Mouse (Mus musculus) Muller cell, postnatal 12 days (primary cell): ENCODE measurements around the gene Olfr323.

Source experiments
- DNase-seq: peaks from one replicate; pipeline ENCODE4 v3.0.0-alpha.2; 2015; ENCODE audit errors: inconsistent ontology term

The Olfr323 gene

GRCm38 (mm10) chr11:58630401-58630800 lies at the start of gene Olfr323:
Olfr323 (minus strand) TSS chr11:58630501.
- DNase-seq, result no peak

GRCm38 (mm10) chr11:58671825-58672224 lies 41.5 kb upstream of the Olfr323 start:
- no peak for DNase-seq

- no peak for DNase-seq
Observed at GRCm38 (mm10) chr11:58669252-58669651, 39.0 kb upstream of the Olfr323 start.

GRCm38 (mm10) chr11:58658596-58658995 lies 28.3 kb upstream of the Olfr323 start, which contains the start of gene Olfr322:
Olfr322 (plus strand) TSS chr11:58658782.
- no peak for DNase-seq

- DNase-seq, result no peak
Observed at GRCm38 (mm10) chr11:58655151-58655550, 24.9 kb upstream of the Olfr323 start.

DNA sequence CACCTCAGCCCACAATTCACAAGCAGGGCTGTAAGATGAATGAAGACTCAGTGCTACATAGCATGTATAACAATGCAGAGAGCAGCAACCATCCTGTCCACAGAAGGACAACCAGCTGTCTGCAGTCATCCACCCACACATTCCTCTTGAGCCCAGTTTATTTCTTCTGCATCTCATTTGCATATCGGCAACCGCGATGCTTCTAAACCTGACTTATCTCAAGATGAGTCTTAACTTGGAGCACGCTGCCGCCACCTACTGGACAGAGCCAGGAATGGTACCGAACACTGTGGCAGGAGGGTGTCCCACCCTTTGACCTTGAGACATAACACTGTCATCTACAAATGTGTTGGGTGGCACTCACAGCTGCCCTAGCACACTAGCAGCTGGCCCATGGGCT lies 13.0 kb upstream of the Olfr323 start:
- peak; percentile 17 for DNase-seq

- no peak for DNase-seq
Observed at GRCm38 (mm10) chr11:58641638-58642358, 11.5 kb upstream of the Olfr323 start.

- DNase-seq, result no peak
Observed at GRCm38 (mm10) chr11:58641057-58641456, 10.8 kb upstream of the Olfr323 start.

GRCm38 (mm10) chr11:58640272-58640867 lies 10.1 kb upstream of the Olfr323 start, which contains the start of gene Trim58:
Trim58 (plus strand) TSS chr11:58640465.
- peak; percentile 38 for DNase-seq

- peak; percentile 76 for DNase-seq
Observed at GRCm38 (mm10) chr11:58638176-58638701, 7.9 kb upstream of the Olfr323 start.

DNA sequence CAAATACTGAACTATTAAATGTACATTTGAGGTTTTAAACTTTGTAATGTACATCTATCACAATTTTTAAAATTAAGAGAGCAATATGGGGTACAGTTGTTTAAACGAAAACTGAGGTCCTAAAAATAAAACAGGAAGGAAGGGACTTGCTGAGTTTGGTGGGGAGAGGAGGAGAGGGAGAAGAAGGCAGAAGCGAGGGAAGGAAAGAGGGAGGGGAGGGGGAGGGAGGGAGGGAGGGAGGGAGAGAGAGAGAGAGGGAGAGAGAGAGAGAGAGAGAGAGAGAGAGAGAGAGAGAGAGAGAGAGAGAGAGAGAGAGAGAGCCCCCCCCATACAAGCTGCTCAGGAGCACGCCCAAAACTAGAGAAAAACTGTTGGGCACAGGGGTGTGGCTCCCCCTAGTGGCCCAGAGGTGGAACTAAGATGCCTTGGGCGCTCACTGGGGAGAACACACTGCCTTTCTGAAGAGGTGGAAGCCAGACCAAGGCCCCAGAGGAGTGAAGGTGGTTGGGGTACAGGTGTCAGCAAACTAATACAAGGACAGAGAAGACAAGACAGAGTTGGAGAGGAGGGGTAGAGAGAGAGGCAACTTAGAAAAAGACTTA lies 6.2 kb upstream of the Olfr323 start:
- peak; percentile 53 for DNase-seq

DNA sequence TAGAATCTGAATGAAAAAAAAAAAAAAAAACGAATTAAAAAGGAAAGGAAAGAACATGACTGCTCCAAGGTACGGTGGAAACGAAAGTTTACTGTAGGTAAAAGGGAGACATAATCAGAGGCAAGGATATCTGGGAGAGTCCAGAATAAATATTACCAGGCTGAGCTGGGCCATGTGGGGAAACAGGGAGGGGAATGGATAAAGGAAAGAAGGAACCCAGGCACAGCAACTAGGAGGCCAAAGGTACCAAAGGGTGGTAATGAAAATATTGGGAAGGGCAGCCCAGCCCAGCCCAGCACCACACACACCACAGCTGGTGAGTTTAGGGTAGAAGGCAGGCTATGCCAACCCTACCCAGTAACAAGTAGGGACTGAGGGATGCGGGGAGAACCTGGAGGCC lies 4.6 kb upstream of the Olfr323 start:
- no peak for DNase-seq

DNA sequence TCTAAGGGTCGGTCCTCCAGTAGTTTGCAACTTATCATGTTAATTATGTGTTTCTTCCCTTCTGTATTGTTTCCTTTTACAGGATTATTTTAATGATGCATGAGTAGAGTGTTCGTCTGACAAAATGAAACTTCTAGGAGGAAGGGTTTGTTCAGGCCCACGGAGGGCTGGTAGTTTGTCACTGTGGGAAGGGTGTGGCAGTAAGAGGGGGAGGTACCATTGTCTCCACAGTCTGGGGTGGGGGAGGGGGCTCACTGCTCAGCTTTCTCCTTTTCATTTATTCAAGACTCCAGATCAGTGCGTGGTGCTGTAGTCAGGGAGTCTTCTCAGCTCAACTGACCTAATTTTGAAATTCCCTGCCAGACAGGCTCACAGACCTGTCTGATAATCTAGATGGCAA lies 4.2 kb downstream of the Olfr323 start:
- DNase-seq, result no peak

GRCm38 (mm10) chr11:58618793-58619192 lies 11.5 kb downstream of the Olfr323 start:
- DNase-seq, result no peak

DNA sequence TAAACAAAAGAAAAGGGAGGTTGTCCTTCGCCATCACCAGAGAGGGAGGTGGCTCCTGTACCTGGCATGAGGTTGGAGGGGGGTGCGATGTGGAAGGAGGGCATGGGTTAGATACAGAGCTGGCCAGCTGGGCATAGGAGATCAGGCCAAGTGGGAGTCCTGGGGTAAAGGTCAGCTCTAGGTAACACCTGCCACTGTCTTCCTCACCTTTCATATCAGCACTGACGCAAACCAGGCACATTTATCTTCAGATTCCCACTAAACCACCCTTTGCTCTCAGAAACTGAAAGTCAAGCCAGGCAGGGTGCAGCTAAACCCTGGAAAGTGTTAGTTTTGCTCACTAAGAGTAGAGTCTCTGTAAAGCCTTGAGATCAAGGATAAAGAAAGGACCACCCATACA lies 11.9 kb downstream of the Olfr323 start:
- DNase-seq, result no peak

DNA sequence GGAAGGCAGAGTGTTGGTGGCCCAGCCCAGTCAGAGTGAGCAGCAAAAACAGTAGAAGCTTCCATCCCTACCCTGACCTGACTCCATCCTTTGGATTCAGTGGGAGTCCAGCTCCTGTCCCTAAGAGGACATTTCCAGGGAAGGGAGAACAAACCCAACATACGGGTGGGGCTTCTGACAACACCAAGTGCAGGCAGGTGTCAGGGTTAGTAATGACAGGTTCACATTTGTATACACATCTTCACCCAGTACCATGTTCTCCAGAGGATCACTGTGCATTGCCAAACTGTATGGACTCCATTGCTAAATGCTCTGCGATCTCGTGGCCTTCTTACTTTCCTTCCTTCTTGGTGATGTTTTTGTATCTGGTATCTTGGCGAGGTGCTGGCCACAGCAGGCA lies 14.3 kb downstream of the Olfr323 start, which contains the start of gene 2210407C18Rik:
2210407C18Rik (minus strand) TSS at position 101 of the 400 bp plus-strand sequence.
- no peak for DNase-seq

GRCm38 (mm10) chr11:58614526-58614925 lies 15.8 kb downstream of the Olfr323 start:
- peak; percentile 51 for DNase-seq

DNA sequence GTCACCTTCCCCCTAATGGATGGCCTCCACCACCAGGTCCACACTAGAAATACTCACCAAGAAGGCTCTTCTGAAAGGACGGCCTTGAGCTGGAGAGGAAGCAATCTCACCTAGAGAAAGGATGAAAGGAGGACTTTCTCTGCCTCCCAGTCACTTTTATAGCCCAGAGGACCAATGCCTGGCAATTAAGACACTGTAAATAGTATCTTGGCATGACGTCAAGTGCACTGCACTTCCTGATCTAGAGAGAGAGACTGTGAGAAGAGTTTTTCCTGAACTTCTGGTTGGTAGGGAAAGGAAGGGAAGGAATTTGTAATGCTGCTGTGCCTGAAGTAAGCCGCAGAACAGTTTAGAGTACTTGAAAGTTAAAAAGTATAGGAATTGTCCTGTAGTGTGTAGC lies 16.9 kb downstream of the Olfr323 start:
- DNase-seq, result no peak

DNA sequence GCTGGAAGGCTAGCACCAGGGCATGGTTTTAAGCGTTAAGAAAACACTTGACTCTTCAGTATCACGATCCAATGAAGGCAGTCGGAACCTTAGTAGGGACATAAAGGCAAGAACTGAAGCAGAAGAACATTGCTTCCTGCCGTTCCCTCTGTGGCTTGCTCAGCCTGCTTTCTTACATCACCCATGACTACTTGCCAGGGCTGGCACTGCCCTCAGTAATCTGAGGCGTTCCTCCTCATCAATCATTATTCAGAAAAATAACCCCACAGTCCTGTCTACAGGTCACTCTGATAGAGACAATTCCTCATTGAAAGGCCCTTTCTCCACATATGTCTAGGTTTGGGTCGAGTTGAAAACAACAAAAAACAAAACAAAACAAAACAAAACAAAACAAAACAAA lies 23.3 kb downstream of the Olfr323 start:
- no peak for DNase-seq

DNA sequence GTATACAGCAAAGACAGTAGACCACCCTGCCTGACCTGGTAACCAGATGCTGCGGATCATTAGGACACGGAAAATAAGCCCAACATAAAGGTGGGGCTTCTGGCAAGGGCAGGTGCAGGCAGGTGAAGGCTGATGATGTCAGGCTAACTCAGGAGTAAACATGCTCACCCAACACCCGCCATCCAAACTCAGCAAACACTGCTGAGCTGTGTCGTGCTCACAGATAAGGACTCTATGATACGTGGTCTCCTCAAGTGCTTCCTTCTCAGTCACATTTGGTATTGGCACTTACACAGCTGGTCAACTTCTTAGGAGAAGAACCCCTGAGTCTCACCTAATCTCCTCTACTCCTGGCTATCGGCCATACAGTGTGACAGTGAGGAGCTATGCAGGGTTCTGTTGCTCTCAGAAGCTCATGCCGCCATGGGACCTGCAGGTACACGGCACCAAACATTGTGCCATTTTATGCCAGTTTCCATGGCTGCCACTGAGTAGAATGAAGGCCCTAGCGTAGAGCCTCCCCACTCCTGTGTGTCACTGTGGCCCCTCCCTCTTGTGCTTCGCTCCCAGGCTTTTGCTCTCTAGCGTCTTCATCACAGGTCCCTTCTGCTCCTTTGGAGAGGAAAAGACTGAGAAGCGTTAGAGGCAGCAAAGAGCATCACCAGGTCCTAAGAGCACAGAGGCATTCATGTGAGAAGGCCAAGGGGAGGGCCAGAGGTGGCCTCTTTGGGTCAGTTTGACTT lies 24.0 kb downstream of the Olfr323 start:
- DNase-seq, result no peak

GRCm38 (mm10) chr11:58605228-58605627 lies 25.1 kb downstream of the Olfr323 start:
- no peak for DNase-seq

DNA sequence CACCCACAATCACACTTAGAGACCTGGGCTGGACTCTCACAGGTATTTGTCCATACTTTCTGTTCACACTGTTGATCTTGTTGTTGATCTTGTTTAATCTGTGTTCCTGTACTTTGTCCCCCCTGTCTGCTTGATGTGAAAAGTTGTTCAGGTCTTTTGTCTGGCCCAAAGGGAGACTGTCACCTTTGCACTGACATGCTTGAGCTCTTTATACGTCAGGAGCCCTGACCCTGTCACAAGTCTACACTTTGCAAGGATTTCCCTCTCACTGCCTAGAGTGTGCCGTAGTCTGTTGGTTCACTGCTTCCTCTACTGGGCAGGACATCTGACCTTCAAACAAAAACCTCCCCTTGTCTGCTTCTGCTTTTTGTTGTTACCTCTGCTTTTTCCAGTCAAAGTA lies 25.6 kb downstream of the Olfr323 start:
- no peak for DNase-seq
